Mouse (Mus musculus): ENCODE measurements around the gene Gzmm.
A peak's percentile ranks its signal among the peaks of the same experiment; 100 is the strongest.

Gzmm gene

GRCm38 (mm10) chr10:79688720-79689119 lies at the start of gene Gzmm:
TSS of gene Gzmm (plus strand) at chr10:79689020.
- DNase-seq, result no peak

- no peak for DNase-seq
Observed at GRCm38 (mm10) chr10:79645711-79646110, 43.1 kb upstream of the Gzmm start, which contains the start of gene Odf3l2. TSS of gene Odf3l2 (minus strand) at chr10:79645738.

- peak; percentile 73 for DNase-seq
Observed at GRCm38 (mm10) chr10:79649070-79649751, 39.6 kb upstream of the Gzmm start.

- DNase-seq, result no peak
Observed at GRCm38 (mm10) chr10:79652789-79653188, 36.0 kb upstream of the Gzmm start.

- no peak for DNase-seq
Observed at GRCm38 (mm10) chr10:79654946-79655395, 33.8 kb upstream of the Gzmm start.

DNA sequence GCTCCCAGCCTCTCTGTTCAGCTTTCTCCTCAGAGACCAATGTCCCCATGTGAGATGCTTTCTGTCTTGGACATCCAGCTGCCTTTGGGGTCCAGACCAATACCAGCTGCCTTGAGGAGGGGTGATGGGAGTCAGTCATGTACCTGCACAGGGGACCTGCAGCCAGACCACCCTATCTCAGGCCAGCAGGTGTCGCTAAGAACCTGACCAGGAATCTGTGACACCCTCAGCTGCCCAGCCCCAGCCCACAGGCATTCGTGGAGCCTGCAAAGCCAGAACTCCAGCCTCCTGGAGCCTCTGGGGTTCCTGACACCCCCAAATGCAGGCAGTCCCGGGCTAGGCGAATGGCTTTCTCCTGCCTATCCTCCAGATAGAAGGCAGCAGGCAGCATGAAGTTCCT lies 30.0 kb upstream of the Gzmm start:
- no peak for DNase-seq

DNA sequence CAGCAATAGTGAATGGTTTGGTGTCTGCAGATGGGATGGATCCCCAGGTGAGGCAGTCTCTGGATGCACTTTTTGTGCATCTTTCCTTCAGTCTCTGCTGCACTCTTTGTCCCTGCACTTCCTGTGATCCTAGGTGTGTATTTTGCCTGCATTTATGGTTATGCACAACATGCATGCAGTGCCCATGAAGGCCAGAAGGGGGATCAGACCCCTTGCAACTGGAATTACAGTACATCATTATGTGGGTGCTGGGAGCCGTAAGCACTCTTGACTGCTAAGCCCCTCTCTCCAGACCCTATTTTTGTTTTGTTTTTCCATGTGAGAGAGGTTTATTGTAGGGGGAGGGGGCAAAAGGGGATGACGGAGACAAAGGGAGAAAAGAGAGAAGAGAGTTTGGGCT lies 28.5 kb upstream of the Gzmm start:
- DNase-seq, result no peak

DNA sequence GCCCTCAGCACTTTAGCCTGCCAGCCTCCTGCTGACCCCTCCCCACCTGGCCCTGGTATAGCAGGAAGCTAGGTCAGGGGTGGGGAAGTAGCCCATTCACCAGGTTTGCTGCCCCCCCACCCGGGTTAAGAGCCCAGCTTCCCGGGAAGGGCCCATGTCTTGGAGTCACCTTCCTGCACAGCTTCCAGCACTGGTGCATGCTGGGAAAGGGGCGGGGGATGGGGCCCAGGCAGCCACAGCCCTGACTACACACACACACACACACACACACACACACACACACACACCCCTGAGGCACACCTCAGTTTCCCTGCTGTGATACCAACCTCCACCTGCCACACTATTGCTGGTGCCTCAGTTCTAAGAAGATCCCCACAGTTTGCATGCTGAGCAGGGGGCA lies 27.0 kb upstream of the Gzmm start:
- DNase-seq, result no peak

DNA sequence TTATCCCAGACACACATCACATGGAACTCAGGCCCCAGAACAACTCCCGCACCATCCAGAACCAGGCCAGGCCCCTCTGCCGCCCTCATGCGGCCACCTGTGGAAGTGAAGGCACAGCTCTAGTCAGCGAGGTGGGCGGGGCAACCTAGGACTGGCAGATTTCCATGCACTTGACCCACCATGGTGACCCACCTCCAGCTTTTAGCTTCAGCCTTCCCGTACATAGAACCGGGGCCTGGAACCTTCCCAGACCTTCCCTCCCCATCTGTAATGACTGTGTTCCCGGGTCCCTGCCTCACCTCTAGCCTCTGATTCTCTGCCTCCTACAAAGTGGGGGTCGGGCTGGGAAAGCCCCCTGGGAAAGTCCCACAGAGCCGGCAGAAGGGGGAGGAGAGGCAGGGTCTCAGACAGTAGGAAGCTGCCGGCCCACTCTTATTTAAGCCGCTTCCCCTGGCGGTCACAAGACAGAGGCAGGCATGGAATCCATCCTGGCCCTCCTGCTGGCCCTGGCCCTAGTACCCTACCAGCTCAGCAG lies 24.6 kb upstream of the Gzmm start, which contains the start of gene Madcam1:
Madcam1 (plus strand) TSS at position 429 of the 535 bp plus-strand sequence.
- DNase-seq, result peak; percentile 76

- no peak for DNase-seq
Observed at GRCm38 (mm10) chr10:79665051-79665450, 23.8 kb upstream of the Gzmm start.

- DNase-seq, result no peak
Observed at GRCm38 (mm10) chr10:79666493-79666892, 22.3 kb upstream of the Gzmm start.

DNA sequence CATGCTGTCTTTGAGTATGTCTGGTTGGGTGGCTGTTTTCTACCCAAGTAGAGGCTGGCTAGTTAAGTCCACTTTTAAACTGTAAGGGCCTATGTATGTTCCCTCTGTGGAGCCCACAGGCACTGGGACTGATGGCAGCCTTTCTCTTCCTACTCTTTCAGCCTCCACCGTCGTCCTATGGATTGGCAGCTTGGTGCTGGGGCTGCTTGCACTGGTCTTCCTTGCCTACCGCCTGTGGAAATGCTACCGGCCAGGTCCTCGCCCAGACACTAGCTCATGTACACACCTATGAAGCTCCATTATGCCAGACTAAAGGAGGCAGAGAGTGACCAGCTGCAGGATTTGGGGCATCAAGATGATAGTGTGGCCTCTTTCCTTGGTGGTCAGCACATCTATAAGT lies 20.7 kb upstream of the Gzmm start:
- no peak for DNase-seq

GRCm38 (mm10) chr10:79668771-79669575 lies 19.8 kb upstream of the Gzmm start, which contains the start of gene Tpgs1:
TSS of gene Tpgs1 (plus strand) at chr10:79669369.
- peak; percentile 96 for DNase-seq

- DNase-seq, result peak; percentile 80
Observed at GRCm38 (mm10) chr10:79669576-79670057, 19.2 kb upstream of the Gzmm start.

DNA sequence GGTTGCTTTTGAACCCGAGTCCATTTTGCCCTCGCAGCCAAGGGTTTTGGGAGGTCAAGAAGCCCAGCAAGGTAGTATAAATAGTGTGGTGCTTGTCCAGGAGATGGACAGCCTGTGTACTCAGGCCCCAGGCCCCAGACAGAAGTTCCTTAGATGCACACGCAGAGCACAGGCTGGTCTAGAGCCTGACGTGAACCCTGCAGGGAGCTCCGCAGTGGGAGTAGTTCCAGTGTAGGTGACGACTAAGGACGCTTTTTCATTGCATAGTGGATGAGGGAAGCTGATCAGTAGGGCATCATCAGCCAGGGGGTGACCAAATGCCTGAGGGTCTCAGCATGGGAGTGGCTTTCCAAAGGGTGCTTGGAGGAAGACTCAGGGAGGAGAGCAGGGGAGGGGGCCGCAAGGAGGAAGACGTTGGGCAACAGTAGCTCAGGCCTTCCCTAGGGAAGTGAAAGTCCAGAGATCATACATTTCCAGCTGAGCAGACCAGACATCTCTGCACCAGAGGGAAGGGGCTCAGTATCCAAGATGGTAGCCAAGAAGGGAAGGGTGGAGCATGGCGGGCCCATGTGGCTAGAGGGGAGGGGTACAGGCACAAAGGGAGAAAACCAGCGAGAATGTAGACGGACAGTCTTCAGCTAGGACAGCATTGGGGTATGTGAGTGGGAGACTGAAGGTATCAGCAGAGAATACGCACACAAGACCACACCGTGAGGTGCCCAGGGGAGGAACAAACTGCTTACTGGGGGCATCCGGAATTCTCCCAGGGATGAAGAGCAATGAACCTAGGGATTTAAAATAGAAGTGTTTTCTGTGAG lies 18.5 kb upstream of the Gzmm start:
- DNase-seq, result no peak

- no peak for DNase-seq
Observed at GRCm38 (mm10) chr10:79671396-79672087, 17.3 kb upstream of the Gzmm start.

DNA sequence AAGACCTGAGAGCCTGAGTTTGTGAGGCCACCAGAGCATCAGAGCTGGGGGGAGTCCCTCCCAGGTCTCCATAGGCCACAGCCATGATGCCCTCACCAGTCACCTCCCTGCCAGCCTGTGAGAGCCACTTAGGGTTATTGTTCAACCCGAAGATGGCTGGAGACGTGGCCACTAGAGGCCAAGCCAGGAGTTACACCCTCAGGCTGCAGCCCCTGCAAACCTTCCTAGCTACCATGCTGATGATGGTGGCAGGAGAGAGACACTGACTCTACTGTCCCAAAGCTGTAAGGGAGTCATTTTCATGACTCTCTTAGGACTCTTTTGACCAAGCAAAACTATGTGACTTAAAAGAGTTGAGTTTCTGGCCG lies 16.7 kb upstream of the Gzmm start:
- DNase-seq, result no peak

- no peak for DNase-seq
Observed at GRCm38 (mm10) chr10:79673054-79673453, 15.8 kb upstream of the Gzmm start.

DNA sequence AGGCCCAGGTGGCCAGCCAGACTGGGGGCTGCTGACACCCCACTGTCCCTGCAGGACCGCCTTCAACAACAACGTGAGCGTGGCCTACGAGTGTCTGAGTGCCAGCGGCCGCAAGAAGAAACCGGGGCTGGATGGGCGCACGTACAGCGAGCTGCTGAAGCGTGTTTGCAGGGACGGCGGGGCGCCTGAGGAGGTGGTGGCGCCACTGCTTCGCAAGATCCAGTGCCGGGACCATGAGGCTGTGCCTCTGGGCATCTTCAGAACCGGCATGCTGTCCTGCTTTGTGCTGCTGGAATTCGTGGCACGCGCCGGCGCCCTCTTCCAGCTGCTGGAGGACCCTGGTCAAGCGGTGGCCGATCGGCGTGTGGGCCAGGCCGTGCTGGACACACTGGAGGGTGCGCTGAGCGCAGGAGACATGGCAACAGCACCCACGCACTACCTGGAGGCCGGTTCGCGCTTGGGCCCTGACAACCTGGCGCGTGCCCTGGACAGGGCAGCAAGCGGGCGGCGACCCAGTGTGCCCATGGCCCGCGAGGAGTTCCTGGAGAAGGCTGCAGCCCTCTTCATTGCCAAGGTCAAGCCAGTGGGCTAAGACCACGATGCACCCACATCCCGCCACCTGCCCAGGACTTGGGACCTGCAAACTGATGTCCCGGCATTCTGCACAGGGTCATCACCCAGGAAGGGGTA lies 13.3 kb upstream of the Gzmm start:
- DNase-seq, result no peak

DNA sequence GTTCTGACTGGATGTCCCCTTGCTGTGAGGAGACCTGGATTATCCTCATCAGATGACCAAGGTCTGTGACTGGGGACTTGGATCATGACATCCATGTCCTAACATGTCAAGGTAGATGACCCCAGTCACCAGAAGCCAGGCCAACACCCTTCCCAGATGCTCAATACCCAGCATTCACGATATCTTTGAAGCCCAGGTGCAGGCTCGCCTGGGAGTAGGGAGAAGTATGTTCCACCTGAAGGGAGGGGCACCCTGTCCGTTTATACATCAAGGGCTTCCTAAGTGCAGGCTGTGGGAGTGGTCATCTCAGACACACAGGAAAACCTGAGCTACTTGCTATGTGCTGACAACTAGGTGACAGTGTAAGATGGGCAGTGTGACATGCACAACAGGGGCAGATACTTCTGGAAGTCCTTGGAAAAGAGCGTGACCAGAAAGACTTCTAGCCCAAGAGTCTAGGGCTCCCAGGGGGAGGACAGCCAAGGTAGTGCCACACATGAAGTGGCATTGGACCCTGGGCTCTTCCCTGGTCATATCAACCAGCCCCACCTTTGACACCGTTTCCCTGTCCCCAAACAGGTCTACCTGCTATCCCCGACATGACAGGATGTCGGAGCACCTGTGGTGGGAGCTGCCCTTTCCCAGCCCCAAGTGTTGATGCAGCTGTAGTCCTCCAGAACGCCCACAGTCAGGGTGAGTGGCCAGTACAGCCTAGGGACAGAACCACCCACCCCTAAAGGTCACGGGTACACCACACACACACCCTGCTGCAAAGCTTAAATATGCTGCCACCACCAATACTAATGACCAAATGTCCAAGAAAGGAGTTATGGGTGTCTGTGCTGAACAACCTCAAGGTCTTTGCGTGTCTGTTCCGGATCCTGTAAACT lies 8.0 kb upstream of the Gzmm start:
- no peak for DNase-seq
